Mouse (Mus musculus) monocyte, adult 59 days (primary cell): Measurements from ENCODE around the gene Thap3. TPM values are rescaled to one million over a fixed set of nuclear protein-coding genes. Genes with fewer than 3 reads are reported as not detected.

Experiments used
- total RNA-seq, 2 experiments: library from RNA; stranded (reverse); gene quantifications; one replicate each; pipeline ENCODE4 v1.2.4; 2023

The Thap3 gene
- total RNA-seq, result 10 to 100 TPM; 24.7 to 34.0 TPM

GRCm38 (mm10) chr4:151988342-151989109, at the start of gene Thap3:
Thap3 (minus strand) TSS chr4:151988997.

DNA sequence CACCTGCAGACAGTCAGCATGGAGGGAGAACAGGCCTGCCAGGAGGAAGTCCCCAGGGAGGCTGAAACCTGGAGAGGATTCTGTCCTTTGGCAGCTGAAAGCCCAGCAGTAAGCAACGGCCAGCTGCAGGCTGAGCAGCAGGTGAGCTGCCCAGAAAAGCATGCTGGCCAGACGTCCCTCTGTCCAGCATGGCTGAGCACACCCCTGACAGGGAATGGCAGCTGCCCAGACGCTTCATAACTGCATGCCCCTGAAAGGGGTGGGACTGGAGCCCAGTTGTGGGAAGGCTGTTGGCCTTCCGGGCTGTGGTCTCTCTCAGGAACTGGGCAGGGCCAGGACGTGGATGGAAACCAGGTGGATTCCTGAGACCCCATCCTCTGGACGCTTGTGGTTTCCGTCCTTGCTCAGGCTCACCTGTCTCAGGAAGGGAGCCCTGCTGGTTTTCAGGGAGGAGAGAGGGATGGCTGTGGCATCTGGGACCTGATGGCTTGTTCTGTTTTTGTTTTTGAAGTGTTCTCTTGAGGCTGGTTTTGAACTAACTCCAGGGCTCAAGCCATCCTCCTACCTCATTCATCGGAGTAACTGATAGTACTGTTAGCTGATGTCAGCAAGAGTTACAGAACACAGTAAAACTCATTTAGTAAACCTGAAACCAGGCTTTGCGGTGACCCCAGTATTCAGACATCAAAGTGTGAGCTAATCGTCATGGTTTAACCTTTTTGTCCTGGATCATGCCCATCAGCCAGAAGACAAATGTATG, 49.6 kb upstream of the Thap3 start, which contains the start of gene Tas1r1:
Gene Tas1r1, minus strand, starts transcription at position 344 of the 760 bp plus-strand sequence.

DNA sequence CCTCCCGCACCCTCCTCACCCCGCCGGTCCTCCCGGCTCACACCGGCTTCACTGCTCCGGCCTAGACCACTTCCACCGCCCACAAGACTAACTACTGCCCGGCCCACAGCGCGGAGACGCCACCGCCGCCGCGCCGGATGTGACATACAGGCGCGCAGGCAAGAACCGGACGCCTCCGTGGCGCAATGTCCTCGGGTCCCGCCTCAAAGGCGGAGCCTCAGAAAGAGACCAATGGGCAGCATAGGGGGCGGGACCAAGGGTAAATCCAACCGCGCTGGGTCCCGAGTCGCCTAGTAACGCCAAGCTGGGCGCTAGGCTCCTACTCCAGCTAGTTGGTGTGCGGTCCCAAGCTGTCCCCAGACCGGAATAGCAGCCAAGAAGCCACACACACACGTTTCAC, 38.7 kb upstream of the Thap3 start, which contains the start of gene Zbtb48:
Gene Zbtb48, minus strand, starts transcription at position 148 of the 400 bp plus-strand sequence.

DNA sequence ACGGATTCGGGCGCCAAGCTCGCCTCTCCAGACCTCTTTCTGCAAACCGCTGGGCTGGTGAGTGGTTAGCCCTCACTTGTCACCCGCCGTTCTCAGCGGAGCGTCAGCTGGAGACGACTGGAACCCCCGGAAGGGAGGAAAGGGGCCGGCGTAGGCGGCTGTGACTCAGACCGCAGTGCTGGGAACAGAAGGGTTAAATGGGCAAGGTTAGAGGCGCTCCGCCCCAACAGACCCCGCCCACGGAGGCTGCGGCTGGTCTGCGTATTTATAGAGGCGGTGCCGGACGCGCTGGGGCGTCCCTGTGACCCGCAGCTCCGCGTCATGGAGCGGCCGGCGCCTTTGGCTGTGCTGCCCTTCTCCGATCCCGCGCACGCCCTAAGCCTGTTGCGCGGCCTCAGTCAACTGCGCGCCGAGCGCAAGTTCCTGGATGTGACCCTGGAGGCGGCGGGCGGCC, 19.9 kb upstream of the Thap3 start, which contains the start of gene Klhl21:
Gene Klhl21, plus strand, starts transcription at position 182 of the 454 bp plus-strand sequence.

DNA sequence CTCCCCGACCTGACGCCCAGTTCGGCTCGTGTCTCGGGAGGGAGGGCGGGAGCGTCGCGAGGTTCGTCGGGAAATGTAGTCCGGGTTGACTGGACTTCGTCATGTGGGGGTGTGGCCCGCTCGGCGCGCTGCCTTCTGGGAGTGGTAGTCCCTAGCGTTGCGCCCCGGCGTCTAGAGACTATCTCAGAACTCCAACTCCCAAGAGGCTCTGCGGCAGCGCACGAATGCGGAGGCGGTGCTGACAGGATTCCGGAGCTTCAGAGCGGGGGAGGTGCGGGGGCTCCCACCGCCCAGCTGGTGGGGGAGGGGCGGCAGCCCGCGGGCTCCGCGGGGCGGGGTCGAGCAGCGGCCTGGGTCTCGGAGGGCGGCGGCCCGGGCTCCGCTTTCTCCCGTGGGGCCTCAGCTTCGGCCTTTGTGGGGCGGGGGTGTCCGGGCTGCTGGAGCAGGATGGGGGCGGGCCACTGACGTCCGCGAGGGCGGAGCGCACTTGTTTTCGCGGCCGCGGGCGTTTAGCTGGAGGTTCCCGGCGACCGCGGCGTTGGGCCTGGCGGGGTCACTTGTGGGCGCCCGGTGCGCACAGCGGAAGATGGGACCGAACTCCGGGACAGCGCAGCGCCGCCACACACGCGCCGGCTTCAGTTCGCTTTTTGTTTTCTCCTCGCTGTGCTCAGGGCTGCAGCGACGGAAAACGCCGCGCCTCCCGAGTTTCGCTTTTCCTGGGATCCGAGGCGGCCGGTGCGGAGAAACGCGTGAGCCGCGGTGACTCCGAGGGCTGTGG, 7.6 kb upstream of the Thap3 start, which contains the start of gene Phf13:
Gene Phf13, minus strand, starts transcription at position 86 of the 778 bp plus-strand sequence.

DNA sequence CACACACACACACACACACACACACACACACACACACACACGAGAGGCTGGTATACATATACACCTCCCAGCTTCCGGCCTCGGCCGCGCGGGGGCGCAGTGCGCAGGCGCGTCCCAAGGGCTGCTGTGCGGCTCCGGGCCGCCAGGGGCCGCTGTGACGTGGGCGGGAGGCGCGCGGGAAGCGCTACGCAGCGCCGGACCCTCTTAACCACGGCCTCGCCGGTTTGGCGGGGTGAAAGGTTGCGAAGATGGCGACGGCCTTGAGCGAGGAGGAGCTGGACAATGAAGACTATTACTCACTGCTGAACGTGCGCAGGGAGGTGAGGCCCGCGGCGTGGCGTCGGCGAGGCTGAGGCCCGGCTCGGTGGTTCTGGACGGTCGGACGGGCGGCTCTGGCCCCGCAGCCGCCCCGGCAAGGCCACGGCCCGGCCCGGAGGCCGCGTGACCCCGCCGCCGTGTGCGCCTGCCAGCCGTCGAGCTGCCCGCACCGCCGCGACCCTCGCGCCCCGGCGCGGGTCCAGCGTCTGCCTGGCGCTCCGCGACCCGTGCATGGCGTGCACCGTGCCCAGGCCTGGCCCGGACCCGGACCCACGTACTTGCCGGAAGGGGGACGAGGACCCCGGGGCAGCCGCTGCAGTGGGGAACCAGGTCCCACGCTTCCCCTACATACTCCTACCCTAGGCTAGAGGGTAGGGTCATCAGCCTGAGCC, 55.1 kb downstream of the Thap3 start, which contains the start of gene Dnajc11:
Gene Dnajc11, plus strand, starts transcription at position 187 of the 710 bp plus-strand sequence.

Other genes starting within 250 kb of the Thap3 start
- gene Camta1, start 127.1 kb downstream of the Thap3 start, total RNA-seq, result 10 to 100 TPM; 30.5 to 31.8 TPM
- gene Dnajc11, start 55.3 kb downstream of the Thap3 start, total RNA-seq, result 10 to 100 TPM; 46.3 to 52.5 TPM
- 1 to 10 TPM; 8.5 to 8.6 TPM for gene Phf13, start 7.3 kb upstream of the Thap3 start, total RNA-seq
- gene Klhl21, start 19.8 kb upstream of the Thap3 start, total RNA-seq, result 10 to 100 TPM; 23.1 to 25.3 TPM
- gene Zbtb48, start 38.7 kb upstream of the Thap3 start, total RNA-seq, result 10 to 100 TPM; 10.6 to 11.2 TPM
- not detected for gene Tas1r1, start 49.6 kb upstream of the Thap3 start, total RNA-seq
- 10 to 100 TPM; 21.2 to 23.1 TPM for gene Nol9, start 50.3 kb upstream of the Thap3 start, total RNA-seq
- 1 to 10 TPM; 2.8 to 3.0 TPM for gene Plekhg5, start 83.5 kb upstream of the Thap3 start, total RNA-seq
- under 1 TPM; 0.49 to 0.58 TPM for gene Tnfrsf25, start 126.9 kb upstream of the Thap3 start, total RNA-seq
- 1 to 10 TPM; 2.3 to 4.6 TPM for gene Espn, start 163.4 kb upstream of the Thap3 start, total RNA-seq
- gene Hes2, start 169.9 kb upstream of the Thap3 start, total RNA-seq, result not detected
- gene Acot7, start 189.1 kb upstream of the Thap3 start, total RNA-seq, result 10 to 100 TPM; 15.6 to 19.8 TPM